Mouse (Mus musculus) lung, embryonic 16.5 days (tissue): ENCODE measurements at regions not wholly inside any gene's neighbourhood (a gene's known extent, or its start where the extent isn't known, plus 50 kb on each side); places are given as distances from the start of the nearest gene placed in this dataset.

ENCODE experiments used
- ATAC-seq: fragments of 200-750 bp; cut with Nextera tagmentation; 2 replicates; pipeline ENCODE4 v1.8.0; 2017; ENCODE audit warnings: low read depth, mild to moderate bottlenecking, moderate library complexity
- H3K27ac ChIP-seq: fragments of 300-500 bp; sonication (generic); 2 replicates; pipeline ENCODE4 v1.5.1; 2014; ENCODE audit warnings: mild to moderate bottlenecking, control low read depth, low read length
- H3K27me3 ChIP-seq: fragments of 300-500 bp; sonication (generic); 2 replicates; pipeline ENCODE4 v1.6.1; 2014; ENCODE audit warnings: low read depth, low read length, mixed read lengths; ENCODE audit not compliant: control insufficient read depth, insufficient read depth
- H3K36me3 ChIP-seq: fragments of 300-500 bp; sonication (generic); 2 replicates; pipeline ENCODE4 v1.6.1; 2014; ENCODE audit warnings: low read length; ENCODE audit not compliant: control insufficient read depth, insufficient read depth
- H3K4me1 ChIP-seq: fragments of 300-500 bp; sonication (generic); replicated peaks from 2 replicates; pipeline ENCODE4 v1.6.1; 2014; ENCODE audit warnings: low read length, mixed read lengths; ENCODE audit not compliant: control insufficient read depth, insufficient read depth
- H3K4me2 ChIP-seq: fragments of 300-500 bp; sonication (generic); 2 replicates; pipeline ENCODE4 v1.6.1; 2014; ENCODE audit warnings: low read depth, low read length, control low read depth
- H3K4me3 ChIP-seq: fragments of 300-500 bp; sonication (generic); 2 replicates; pipeline ENCODE4 v1.5.1; 2014; ENCODE audit warnings: mild to moderate bottlenecking, low read length, control low read depth
- H3K9ac ChIP-seq: fragments of 300-500 bp; sonication (generic); 2 replicates; pipeline ENCODE4 v1.6.1; 2014; ENCODE audit warnings: low read length, control low read depth
- H3K9me3 ChIP-seq: fragments of 300-500 bp; sonication (generic); 2 replicates; pipeline ENCODE4 v1.6.1; 2016; ENCODE audit warnings: low read length; ENCODE audit not compliant: control insufficient read depth
- WGBS: fragments of 180-500 bp; shearing (Covaris S2); extraction: QIAGEN DNeasy Blood & Tissue Kit; methylation state at CpG from one replicate; pipeline ENCODE4 v1.1.7; 2014; 5-methylcytosine and 5-hydroxymethylcytosine counted together

DNA sequence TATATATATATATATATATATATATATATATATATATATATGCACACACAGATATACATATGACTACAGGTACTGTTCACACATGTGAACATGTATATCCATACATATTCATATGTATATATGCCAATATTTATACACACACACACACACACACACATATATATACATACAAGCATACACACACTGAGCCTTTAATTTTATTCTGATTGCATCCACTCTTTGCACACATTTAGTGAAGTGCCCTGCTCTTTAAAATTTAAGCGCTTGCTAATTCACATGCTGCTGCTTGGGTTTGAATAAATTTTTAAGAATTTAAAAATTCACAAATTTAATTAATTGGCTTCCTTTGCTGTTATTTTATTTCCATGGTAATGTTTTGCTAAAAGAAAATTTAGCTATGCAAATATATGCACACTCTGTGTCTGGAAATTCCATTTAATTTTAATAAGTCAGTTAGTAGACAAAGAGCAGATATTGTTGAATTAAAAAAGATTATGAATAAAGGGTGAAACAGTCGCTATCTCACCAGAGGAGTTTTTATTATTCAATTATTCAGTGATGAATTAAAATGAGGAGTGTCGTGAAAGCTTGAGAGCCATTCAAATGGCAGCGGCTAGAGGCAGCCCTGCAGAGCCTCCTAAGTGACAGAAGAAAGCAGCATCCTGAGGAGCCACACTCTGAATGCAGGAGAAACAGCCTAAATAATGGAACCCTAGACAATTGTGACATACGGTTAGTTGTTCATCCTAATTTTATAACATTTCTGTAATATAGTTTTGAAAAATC is 348.3 kb upstream of the BB014433 start:
- Histone ChIP-seq H3K4me2 (no peak overlapping the region), H3K27ac (no peak overlapping the region), H3K9me3 (no peaks in the 10 kb centered on the region), H3K27me3 (no peaks in the 10 kb centered on the region), H3K4me1 (no peaks in the 10 kb centered on the region), H3K36me3 (no peaks in the 10 kb centered on the region), H3K9ac (no peak overlapping the region), H3K4me3 (no peak overlapping the region)
- ATAC-seq: no peak
- WGBS: 76% methylated on average over 5 of the region's 5 CpGs

DNA sequence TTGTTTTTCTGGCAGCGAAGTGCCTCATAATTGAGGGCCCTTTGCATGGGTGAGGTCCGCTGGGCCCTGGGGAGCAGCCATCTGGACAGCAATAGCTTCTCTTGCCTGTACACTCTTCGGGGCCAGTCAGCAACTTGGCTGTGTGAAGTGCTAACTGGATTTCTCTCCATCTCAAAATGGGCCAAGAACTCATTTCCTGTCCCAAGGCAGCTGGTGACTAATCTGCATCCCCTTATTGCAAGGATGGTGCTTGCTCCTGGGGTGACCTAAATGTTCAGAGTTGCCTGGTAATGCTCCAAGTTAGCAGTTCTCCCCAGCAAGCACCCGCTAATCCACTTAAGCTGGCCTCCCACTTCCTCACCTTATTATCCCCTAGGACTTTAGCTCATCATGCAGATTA is 346.2 kb upstream of the BB014433 start:
- ATAC-seq: no peak
- 53% methylated on average over 4 of the region's 4 CpGs for WGBS

DNA sequence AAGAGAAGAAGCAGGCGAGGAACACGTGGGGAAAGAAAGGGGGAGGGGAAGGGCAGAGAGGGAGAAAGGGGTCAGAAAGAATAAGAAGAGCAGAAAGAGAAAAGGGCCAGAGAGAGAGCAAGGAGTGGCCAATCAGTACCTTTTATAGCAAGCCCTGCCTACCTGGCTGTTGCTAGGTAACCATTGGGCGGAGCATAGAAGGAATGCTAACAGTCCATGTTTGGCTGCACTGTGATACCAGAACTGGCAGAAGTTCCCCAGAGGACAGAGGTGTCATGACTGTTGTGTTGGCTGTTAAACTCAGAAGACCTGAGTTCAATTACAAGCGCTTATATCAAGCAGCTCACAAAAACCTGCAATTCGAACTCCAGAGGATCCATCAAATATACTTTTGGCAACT is 342.9 kb upstream of the BB014433 start:
- ATAC-seq: no peak
- 82% methylated on average over 5 of the region's 5 CpGs for WGBS
- H3K4me3 ChIP-seq: no peak overlapping the region
- no peaks in the 10 kb centered on the region for H3K27me3 ChIP-seq
- H3K4me2 ChIP-seq: no peak overlapping the region
- no peak overlapping the region for H3K9ac ChIP-seq
- H3K4me1 ChIP-seq: no peaks in the 10 kb centered on the region
- no peaks in the 10 kb centered on the region for H3K36me3 ChIP-seq
- no peak overlapping the region for H3K27ac ChIP-seq
- H3K9me3 ChIP-seq: no peaks in the 10 kb centered on the region

More for the DNA sequence above, 346.2 kb upstream of the BB014433 start:
- no peaks in the 10 kb centered on the region for H3K4me1 ChIP-seq
- H3K9ac ChIP-seq: no peak overlapping the region
- H3K9me3 ChIP-seq: no peaks in the 10 kb centered on the region
- H3K27me3 ChIP-seq: no peaks in the 10 kb centered on the region
- no peak overlapping the region for H3K27ac ChIP-seq
- H3K4me2 ChIP-seq: no peak overlapping the region
- no peak overlapping the region for H3K4me3 ChIP-seq
- no peaks in the 10 kb centered on the region for H3K36me3 ChIP-seq

DNA sequence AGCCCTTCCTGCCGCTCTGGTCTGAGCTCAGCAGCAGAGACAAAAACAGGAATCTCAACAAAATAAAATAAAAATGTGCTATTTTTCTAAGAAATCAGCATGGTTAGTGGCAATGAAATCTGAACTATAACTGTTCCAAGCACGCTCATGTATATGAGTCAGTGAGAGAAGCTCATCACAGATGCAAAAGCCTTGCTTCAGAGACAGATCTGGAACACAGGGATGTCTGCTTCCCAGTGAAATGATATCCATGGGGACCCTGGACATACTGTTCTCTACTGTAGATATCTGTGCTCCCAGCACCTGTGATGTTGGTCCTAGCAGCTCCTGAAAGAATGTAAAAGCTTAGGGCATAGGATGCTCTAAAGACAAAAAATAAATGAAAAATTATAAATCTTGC is 321.2 kb upstream of the BB014433 start:
- H3K9ac ChIP-seq: no peak overlapping the region
- no peak overlapping the region for H3K4me2 ChIP-seq
- 68% methylated on average over 2 of the region's 2 CpGs for WGBS
- no peak overlapping the region for H3K4me3 ChIP-seq
- no peaks in the 10 kb centered on the region for H3K9me3 ChIP-seq
- no peak for ATAC-seq
- no peaks in the 10 kb centered on the region for H3K27me3 ChIP-seq
- H3K36me3 ChIP-seq: no peaks in the 10 kb centered on the region
- H3K27ac ChIP-seq: no peak overlapping the region
- no peaks in the 10 kb centered on the region for H3K4me1 ChIP-seq

DNA sequence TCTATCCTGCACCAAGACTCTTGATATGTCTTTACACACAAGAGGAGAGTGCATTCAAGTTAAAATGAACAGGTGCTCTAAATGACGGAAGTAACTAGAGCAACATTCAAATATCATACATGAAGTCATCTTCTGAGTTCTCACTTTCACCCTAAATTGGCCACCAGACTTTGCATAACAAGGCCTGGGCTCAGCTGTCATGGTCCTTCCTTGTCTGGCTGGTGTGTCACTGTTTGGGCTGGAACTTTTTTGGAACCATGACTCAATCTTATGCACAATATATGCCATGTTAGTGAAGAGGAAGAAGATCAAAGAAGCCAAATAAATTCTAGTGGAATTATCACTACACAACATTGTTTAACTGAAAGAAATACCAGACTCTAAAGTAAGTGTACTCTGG is 318.7 kb upstream of the BB014433 start:
- H3K9ac ChIP-seq: no peak overlapping the region
- no peaks in the 10 kb centered on the region for H3K4me1 ChIP-seq
- H3K27me3 ChIP-seq: no peaks in the 10 kb centered on the region
- ATAC-seq: no peak
- WGBS: 95% methylated on average over 1 of the region's 1 CpGs
- no peak overlapping the region for H3K27ac ChIP-seq
- H3K9me3 ChIP-seq: no peaks in the 10 kb centered on the region
- no peak overlapping the region for H3K4me3 ChIP-seq
- no peak overlapping the region for H3K4me2 ChIP-seq
- no peaks in the 10 kb centered on the region for H3K36me3 ChIP-seq

DNA sequence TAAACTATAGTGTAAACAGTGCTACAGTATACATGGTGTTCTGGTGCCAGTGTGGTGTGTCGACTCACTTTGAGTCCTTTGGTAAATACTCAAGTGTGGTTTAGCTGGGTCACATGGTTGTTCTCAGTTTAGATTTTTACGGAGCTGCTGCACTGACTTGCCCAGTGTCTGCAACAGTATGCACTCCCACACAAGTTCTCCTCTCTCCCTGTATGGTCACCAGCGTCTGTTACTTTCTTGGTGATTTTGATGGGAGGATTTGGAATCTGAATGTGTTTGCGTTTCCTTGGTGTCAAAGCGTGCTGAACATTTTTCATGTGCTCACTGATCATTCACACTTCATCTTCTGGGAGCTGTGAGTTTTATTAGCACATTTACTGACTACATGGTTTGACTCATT is 298.3 kb upstream of the BB014433 start:
- no peaks in the 10 kb centered on the region for H3K36me3 ChIP-seq
- H3K9ac ChIP-seq: no peak overlapping the region
- H3K4me1 ChIP-seq: no peaks in the 10 kb centered on the region
- H3K4me2 ChIP-seq: no peak overlapping the region
- H3K4me3 ChIP-seq: no peak overlapping the region
- WGBS: 67% methylated on average over 5 of the region's 5 CpGs
- no peak for ATAC-seq
- no peaks in the 10 kb centered on the region for H3K9me3 ChIP-seq
- H3K27me3 ChIP-seq: no peaks in the 10 kb centered on the region
- H3K27ac ChIP-seq: no peak overlapping the region

DNA sequence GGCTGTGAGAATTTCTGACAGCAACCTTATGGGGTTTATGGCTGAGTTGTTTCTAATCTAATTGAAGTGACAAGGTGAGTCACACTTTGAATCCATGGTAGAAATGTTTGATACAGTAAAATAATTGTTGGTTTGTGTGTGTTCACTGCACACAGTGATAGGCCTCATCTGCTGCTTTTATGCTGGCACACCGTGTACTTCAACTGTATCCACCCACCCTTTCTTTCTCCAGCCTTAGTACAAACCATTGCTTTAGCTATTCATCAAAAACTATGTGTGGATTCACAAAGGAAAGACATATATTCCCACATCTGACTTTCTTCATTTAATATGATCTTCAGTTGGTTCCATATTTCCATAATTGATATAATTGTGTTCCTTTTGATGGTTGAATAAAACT is 297.7 kb upstream of the BB014433 start:
- no peaks in the 10 kb centered on the region for H3K4me1 ChIP-seq
- 81% methylated on average over 1 of the region's 1 CpGs for WGBS
- no peaks in the 10 kb centered on the region for H3K9me3 ChIP-seq
- ATAC-seq: no peak
- no peaks in the 10 kb centered on the region for H3K27me3 ChIP-seq
- no peak overlapping the region for H3K4me2 ChIP-seq
- H3K4me3 ChIP-seq: no peak overlapping the region
- H3K36me3 ChIP-seq: no peaks in the 10 kb centered on the region
- H3K27ac ChIP-seq: no peak overlapping the region
- no peak overlapping the region for H3K9ac ChIP-seq

DNA sequence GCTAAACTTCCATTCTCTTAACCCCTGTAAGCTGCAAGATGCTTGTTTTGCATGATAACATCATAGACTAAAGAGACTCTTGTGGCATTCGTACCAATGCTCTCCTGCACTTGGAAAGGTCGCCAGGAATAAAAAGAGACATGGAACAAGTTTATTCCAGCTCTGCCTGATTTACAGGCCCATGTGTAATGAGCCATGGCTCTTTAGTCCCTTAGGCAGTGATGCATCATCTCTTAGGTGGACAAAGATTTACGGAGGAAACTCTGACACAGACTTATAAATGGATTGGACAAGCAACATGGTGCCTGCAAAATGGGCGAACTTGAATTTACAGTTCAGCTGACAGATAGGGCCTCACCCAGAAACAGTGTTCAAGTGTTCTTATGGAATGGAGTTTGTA is 288.7 kb upstream of the BB014433 start:
- H3K27me3 ChIP-seq: no peaks in the 10 kb centered on the region
- H3K4me2 ChIP-seq: no peak overlapping the region
- no peak for ATAC-seq
- H3K9me3 ChIP-seq: no peaks in the 10 kb centered on the region
- WGBS: 81% methylated on average over 4 of the region's 4 CpGs
- no peak overlapping the region for H3K9ac ChIP-seq
- no peaks in the 10 kb centered on the region for H3K4me1 ChIP-seq
- H3K27ac ChIP-seq: no peak overlapping the region
- H3K36me3 ChIP-seq: no peaks in the 10 kb centered on the region
- no peak overlapping the region for H3K4me3 ChIP-seq

DNA sequence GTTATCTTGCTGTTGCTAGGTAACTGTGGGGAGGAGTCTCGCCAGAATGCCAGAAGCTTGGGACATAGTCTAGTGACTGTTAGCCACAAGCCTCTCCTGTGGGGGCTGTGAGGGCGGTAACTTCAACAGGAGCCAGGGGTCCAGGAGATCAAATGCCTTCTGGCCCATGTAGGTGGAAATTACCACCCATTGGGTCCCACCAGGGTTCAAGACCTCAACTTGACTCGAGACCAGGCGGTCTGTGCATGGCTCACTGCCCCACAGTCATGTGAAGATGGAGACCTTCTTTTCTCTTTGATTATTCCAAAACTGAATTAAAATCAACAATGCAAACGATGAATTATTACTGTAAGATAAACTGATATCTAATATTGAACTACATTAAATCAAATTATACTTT is 281.4 kb upstream of the BB014433 start:
- Histone ChIP-seq H3K9ac (no peak overlapping the region), H3K4me2 (no peak overlapping the region), H3K27me3 (no peaks in the 10 kb centered on the region), H3K9me3 (no peaks in the 10 kb centered on the region), H3K4me3 (no peak overlapping the region), H3K4me1 (no peaks in the 10 kb centered on the region), H3K36me3 (no peaks in the 10 kb centered on the region), H3K27ac (no peak overlapping the region)
- WGBS: 33% methylated on average over 5 of the region's 5 CpGs
- no peak for ATAC-seq

DNA sequence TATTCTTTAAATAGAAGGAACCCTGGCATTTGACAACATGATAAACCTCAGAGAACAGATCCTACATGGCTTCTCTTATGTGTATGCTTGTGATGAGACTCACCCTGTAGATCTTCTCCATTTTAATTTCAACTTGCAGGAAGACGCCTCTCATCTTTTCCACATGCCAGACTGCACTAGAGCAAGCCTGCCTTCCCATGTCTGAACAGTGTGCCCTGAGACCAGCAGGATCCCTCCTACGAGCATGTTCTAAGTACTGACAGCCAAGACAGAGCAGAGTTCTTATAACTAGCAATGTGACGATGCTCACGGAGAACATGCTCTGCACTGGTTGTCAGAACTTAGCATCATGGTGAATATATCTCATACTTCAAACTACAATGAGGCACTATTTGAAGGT is 277.5 kb upstream of the BB014433 start:
- 72% methylated on average over 4 of the region's 4 CpGs for WGBS
- H3K36me3 ChIP-seq: no peaks in the 10 kb centered on the region
- ATAC-seq: no peak
- no peaks in the 10 kb centered on the region for H3K4me1 ChIP-seq
- no peak overlapping the region for H3K4me2 ChIP-seq
- H3K9me3 ChIP-seq: no peaks in the 10 kb centered on the region
- no peaks in the 10 kb centered on the region for H3K27me3 ChIP-seq
- no peak overlapping the region for H3K27ac ChIP-seq
- H3K9ac ChIP-seq: no peak overlapping the region
- H3K4me3 ChIP-seq: no peak overlapping the region
